Mouse (Mus musculus) ovary, adult 10 weeks (tissue): ENCODE measurements around the gene Cbx7. TPM values are rescaled to one million over a fixed set of nuclear protein-coding genes. Genes with fewer than 3 reads are reported as not detected.

Experiments
- polyA plus RNA-seq: library from polyadenylated mRNA; stranded (reverse); fragments of 350-450 nt; fragmentation: Illumina TruSeq; extraction: RNeasy Lipid Tissue Mini Kit (QIAGEN cat#74804); gene quantifications from one replicate; pipeline ENCODE4 v1.2.3, GENCODE M21; 2014

Cbx7 gene
- 0.46 TPM for polyA plus RNA-seq

DNA sequence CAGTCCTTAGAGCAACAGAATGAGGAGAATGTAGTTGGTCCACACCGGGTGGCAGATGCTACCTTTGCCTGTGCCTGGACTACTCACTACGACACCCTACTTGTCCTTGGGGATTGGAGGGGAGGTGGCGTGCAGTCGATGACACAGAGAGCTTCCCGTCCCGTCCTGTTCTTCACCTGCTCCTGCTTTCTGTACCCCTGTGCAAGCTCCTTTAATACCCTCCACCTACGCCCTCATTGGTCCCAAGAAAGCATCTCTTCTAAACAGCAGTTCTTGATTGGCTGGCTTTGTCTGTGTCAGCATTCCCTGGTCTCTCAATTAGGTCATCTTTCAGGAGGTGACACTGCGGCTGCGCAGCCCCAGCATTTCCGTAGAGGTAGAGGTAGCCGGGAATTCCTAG, at the start of gene Cbx7:
TSS of gene Cbx7 (minus strand) at position 180 of the 400 bp plus-strand sequence.

DNA sequence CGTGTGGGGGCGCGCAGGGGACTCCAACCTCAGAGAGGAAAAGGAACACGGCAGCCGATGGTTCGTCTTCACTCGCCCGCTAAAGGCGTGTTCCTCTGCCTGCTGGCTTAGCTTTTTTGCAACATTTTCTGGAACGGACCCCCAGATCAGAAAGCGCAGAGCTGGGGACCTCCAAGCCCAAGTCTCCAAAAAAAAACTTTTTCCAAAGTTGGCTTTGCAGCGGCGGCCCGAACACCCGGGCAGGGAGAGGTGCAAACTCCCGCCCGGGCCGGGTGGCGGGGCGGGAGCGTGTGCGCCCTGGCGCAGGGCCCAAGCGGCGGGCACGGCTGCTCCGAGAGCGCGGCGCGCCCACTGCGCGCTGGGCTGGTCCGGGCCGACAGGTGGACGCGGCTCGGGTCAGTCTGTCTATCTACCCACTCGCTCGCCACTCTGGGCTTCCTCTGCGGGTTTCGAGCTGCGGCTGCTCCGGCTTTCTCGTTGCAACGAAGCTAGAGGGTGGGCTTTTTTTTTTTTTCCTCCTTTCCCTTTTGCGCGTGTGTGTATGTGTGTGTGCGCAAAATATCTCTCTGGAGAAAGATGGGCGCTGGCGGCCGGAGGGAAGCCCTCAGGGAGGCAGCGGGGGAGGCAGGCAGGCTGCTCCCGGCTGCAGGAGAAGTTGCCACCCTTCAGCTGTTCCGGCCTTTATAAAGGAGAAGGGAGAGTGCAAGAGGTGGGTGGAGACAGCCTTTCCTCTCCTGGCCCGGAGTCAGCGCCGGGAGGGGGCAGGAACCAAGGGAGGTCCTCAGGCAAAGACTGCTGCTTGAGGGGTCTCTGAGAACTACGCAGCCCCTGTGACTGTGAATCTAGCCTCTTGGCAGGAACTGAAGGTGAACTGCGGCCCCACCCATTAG, 43.6 kb upstream of the Cbx7 start, which contains the start of gene Pdgfb:
TSS of gene Pdgfb (minus strand) at position 657 of the 890 bp plus-strand sequence.

DNA sequence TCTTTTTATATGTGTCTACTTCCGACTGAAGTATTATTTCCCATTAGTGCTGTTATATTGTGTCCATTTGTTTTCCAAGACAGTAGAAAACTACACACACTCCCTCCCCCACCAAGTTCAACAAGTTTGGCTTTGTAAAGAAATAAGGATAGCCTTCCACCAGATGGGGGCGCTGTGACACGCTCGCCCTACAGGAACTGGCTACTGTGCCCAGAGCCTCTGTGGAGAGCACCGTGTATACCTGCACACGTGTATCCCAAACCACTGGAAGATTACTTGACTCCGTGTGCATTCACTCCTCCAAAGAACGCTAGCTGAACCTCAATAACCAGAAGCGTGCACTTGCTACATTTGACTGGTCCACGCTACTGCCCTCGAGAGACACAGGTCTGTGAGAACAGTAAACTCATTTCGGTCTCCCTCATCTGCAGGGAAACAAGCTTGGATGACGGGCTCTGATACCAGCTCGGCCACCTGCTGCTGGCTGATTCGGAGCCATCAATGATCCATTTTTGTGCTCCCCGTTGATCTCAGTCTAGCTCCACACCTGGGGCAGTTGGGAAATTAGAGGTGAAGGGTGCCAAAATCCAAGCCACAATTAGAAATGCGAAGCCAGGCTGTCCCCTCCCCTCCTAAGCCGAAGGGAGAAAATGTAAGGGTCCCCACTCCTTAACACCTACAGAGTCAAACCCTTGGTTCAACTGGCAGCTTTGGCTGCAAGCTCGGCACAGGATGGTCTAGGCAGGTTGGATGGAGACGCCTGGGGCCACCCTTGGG, 79.3 kb downstream of the Cbx7 start, which contains the start of gene Apobec3:
TSS of gene Apobec3 (plus strand) at position 224 of the 777 bp plus-strand sequence.

Other genes with a start within 250 kb of the Cbx7 start
- 6.8 TPM for gene Sun2, start 228.6 kb downstream of the Cbx7 start, polyA plus RNA-seq
- gene Dnal4, start 193.3 kb downstream of the Cbx7 start, polyA plus RNA-seq: 1.7 TPM
- gene Nptxr, start 166.4 kb downstream of the Cbx7 start, polyA plus RNA-seq: 0.86 TPM
- not detected for gene Npcd, start 136.9 kb downstream of the Cbx7 start, polyA plus RNA-seq
- 8.3 TPM for gene Cbx6, start 136.4 kb downstream of the Cbx7 start, polyA plus RNA-seq
- 14.4 TPM for gene Apobec3, start 79.5 kb downstream of the Cbx7 start, polyA plus RNA-seq
- gene Pdgfb, start 43.9 kb upstream of the Cbx7 start, polyA plus RNA-seq: 0.37 TPM
- 0.14 TPM for gene Syngr1, start 120.2 kb upstream of the Cbx7 start, polyA plus RNA-seq
- gene Rpl3, start 120.7 kb upstream of the Cbx7 start, polyA plus RNA-seq: 298 TPM
- 0.54 TPM for gene Tab1, start 162.0 kb upstream of the Cbx7 start, polyA plus RNA-seq
- 7.0 TPM for gene Mgat3, start 202.6 kb upstream of the Cbx7 start, polyA plus RNA-seq